Mouse (Mus musculus) kidney, postnatal 4 days (tissue): ENCODE measurements around the gene Kmt5c.
A peak's percentile ranks its signal among the peaks of the same experiment; 100 is the strongest.

Source experiments
- DNase-seq, 2 experiments: peaks; one replicate each; pipeline ENCODE4 v3.0.0; 2021; ENCODE audit warnings: mixed read lengths in 2 of 2

Gene Kmt5c

DNA sequence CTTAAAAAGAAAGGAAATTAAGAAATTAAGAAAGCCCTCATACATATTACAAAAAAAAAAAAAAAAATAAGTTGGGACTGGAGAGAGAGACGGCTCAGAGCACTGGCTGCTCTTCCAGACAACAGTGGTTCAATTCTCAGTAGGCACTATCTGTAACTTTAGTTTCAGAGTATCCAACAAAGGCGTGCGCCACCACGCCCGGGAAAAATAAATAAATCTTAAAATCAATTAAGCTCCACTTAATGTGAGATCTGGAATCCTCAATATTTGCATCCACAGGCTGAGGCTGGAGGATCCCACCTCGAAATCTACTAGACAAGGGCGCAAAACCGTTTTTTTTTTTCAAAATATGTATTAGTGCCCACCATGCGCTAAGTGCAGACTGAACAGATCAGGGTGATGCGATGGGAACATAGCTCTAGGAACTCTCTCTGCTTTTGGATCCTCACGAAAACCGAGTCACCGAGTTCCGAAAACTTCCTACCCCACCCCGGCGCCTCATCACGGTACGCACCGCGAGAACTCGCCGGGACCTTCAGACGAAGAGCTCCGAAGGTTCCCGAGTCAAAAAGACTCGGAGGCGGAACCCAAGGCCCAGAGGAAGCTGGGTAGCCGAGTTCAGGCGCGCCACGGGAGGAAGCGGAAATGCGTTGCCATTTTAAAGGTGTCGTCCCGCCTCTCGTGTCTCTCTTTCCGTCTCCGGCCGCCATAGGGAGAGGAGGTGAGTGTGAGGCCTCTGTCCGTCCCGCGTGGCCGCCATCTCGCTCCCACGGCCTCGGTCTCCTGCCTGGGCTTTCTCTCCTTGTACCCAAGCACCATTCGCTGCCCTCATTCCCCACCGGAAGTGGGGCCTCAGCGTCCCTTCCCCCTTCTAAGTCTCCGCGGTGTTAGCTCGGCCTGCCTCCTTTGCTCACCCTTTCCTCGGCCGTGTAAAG, 52.6 kb downstream of the Kmt5c start, which contains the start of gene Rpl28:
Gene Rpl28 (plus strand): TSS at position 597 of the 935 bp plus-strand sequence.
- peak; percentile 95 to 97 for DNase-seq

- peak in 1 of 2 experiments; percentile 29 for DNase-seq
These were observed 53.3 kb downstream of the Kmt5c start for GRCm38 (mm10) chr7:4793248-4793647.

DNA sequence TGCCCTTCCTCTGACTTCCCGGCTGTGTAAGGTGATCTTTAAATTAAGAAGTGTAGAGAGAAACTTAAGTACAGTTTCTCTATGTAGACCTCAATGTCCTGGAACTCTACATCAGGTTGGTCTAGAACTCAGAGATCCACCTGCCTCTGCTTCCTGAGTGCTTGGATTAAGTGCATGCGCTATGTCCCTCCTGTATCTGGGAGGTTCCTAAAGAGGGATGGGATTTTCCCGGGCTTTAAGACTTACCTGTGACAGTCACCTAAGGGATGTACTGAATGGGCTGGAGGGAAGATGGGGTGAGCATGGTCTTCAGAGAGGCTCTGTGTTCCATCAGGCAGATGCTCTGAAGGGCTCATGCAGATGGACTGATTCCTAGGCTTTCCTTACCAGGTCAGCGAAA, 53.8 kb downstream of the Kmt5c start:
- DNase-seq: no peak

GRCm38 (mm10) chr7:4794631-4795168, 54.8 kb downstream of the Kmt5c start:
- no peak for DNase-seq

DNA sequence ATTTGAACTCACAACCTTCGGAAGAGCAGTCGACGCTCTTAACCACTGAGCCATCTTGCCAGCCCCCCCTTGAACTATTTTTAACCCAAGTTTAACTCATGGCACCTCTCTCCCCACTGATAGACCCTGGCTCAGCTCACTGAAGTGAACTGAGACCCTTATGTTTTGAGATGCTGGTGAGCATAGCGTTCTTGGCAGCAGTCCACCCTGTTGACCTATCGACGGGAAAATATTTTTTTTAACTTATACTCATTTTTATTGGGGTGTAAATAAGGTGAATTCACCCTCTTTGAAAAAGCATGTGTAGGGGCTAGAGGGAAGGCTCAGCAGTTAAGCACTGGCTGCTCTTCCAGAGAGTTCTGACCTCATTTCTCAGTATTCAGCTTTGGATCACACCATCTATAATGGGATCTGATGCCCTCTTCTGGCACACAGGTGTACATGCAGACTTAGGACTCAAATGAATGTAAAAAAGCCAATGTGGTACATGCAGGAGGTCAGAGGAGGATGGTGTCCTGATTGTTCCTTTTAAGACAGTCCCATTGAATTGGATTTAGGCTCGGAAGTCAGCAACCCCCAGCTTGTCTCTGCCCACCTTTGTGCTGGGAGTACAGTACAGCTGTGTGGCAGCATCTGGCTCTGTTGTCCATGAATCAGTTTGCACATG, 56.0 kb downstream of the Kmt5c start:
- DNase-seq: peak in 1 of 2 experiments; percentile 32
